Mouse (Mus musculus) thymus, adult 2 months (tissue): ENCODE measurements around the gene Reep1.

Source experiments
- CTCF ChIP-seq: fragments of 200-500 bp; IDR thresholded peaks from 2 replicates; pipeline ENCODE4 v1.5.1; 2012; ENCODE audit warnings: mild to moderate bottlenecking, control low read depth, low read length, moderate library complexity, borderline replicate concordance; ENCODE audit not compliant: control insufficient read depth, poor library complexity, insufficient read depth; ENCODE audit errors: extremely low read depth
- POLR2A ChIP-seq: fragments of 200-500 bp; IDR thresholded peaks from 2 replicates; pipeline ENCODE4 v1.6.1; 2012; ENCODE audit warnings: mild to moderate bottlenecking, low read length, control low read depth, moderate library complexity; ENCODE audit not compliant: control insufficient read depth, poor library complexity, insufficient read depth; ENCODE audit errors: extremely low read depth

- TF ChIP-seq CTCF, result no peak
- TF ChIP-seq POLR2A, result no peak
Measured at GRCm38 (mm10) chr6:71740921-71741320, 33.6 kb downstream of the Reep1 start.
